Mouse (Mus musculus): ENCODE results near the gene Lman1l.

DNA sequence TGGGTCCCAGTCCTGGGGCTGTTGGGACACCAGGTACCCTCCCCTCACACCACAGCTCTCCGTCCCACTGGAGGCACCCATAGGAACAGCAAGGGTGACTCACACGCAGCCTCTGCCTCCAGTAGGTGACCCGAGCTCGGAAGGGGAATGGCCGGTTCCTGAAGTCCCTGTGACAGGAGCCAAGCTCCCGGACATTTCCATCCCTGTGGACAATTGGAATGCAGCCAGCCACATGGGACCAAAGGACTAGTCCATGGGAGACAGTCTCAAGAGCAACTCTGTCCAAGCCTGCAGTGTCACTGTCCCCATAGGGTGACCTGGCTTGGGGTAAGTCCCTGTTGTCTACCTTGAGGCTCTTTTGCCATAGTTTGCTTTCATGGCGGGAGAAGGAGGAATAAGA, 6.6 kb downstream of the Lman1l start:
- no peak for TF ChIP-seq EP300 (optimal IDR thresholded peaks at IDR 0.05)
- no peak for TF ChIP-seq CTCF (IDR thresholded peaks at IDR 0.05; ENCODE audit: low read depth)
